Mouse (Mus musculus) stomach, postnatal 0 days (tissue): ENCODE measurements around the gene Akap13. TPM values are rescaled to one million over a fixed set of nuclear protein-coding genes. Genes with fewer than 3 reads are reported as not detected.

Experiments
- ATAC-seq: fragments of 200-750 bp; cut with Nextera tagmentation; 2 replicates; pipeline ENCODE4 v1.8.0; 2017; ENCODE audit not compliant: low FRiP score, low TSS enrichment
- DNase-seq: peaks from one replicate; pipeline ENCODE4 v3.0.0-alpha.2; 2016; ENCODE audit warnings: low spot score
- H3K27ac ChIP-seq: fragments of 300-500 bp; sonication (generic); replicated peaks from 2 replicates; pipeline ENCODE4 v1.5.1; 2014; ENCODE audit warnings: mild to moderate bottlenecking, control low read depth
- H3K27me3 ChIP-seq: fragments of 300-500 bp; sonication (generic); 2 replicates; pipeline ENCODE4 v1.6.1; 2014; ENCODE audit warnings: low read length; ENCODE audit not compliant: control insufficient read depth, insufficient read depth
- H3K36me3 ChIP-seq: fragments of 300-500 bp; sonication (generic); 2 replicates; pipeline ENCODE4 v1.6.1; 2014; ENCODE audit warnings: low read length, mixed read lengths; ENCODE audit not compliant: control insufficient read depth, insufficient read depth
- H3K4me1 ChIP-seq: fragments of 300-500 bp; sonication (generic); replicated peaks from 2 replicates; pipeline ENCODE4 v1.6.1; 2014; ENCODE audit warnings: antibody characterized with exemption; ENCODE audit not compliant: control insufficient read depth, insufficient read depth
- H3K4me2 ChIP-seq: fragments of 300-500 bp; sonication (generic); replicated peaks from 2 replicates; pipeline ENCODE4 v1.6.1; 2014; ENCODE audit warnings: low read depth, mild to moderate bottlenecking, control low read depth, moderate library complexity
- H3K4me3 ChIP-seq: fragments of 300-500 bp; sonication (generic); 2 replicates; pipeline ENCODE4 v1.5.1; 2014; ENCODE audit warnings: low read depth, low read length, control low read depth
- H3K9ac ChIP-seq: fragments of 300-500 bp; sonication (generic); 2 replicates; pipeline ENCODE4 v1.6.1; 2014; ENCODE audit warnings: mild to moderate bottlenecking, low read length, control low read depth, mixed read lengths
- H3K9me3 ChIP-seq: fragments of 300-500 bp; sonication (generic); 2 replicates; pipeline ENCODE4 v1.6.1; 2016; ENCODE audit warnings: low read length; ENCODE audit not compliant: control insufficient read depth
- CTCF ChIP-seq: IDR thresholded peaks from 2 replicates; pipeline ENCODE4 v1.5.1; 2016; ENCODE audit warnings: antibody characterized with exemption, low read depth, mild to moderate bottlenecking, moderate library complexity
- EP300 ChIP-seq: optimal IDR thresholded peaks from 2 replicates; pipeline ENCODE3; 2016; ENCODE audit warnings: antibody characterized with exemption
- WGBS: fragments of 180-500 bp; shearing (Covaris S2); extraction: QIAGEN DNeasy Blood & Tissue Kit; methylation state at CpG from one replicate; pipeline ENCODE4 v1.1.7; 2014; 5-methylcytosine and 5-hydroxymethylcytosine counted together
- polyA plus RNA-seq: library from polyadenylated mRNA; unstranded; fragments of >200 nt; fragmentation: Nextera tagmentation; extraction: Ambion mirVana; gene quantifications from 2 replicates; pipeline ENCODE4 v1.2.1, GENCODE M21; 2015

Gene Akap13
- polyA plus RNA-seq, 1 experiment from 2014 or later: 18.8 TPM

DNA sequence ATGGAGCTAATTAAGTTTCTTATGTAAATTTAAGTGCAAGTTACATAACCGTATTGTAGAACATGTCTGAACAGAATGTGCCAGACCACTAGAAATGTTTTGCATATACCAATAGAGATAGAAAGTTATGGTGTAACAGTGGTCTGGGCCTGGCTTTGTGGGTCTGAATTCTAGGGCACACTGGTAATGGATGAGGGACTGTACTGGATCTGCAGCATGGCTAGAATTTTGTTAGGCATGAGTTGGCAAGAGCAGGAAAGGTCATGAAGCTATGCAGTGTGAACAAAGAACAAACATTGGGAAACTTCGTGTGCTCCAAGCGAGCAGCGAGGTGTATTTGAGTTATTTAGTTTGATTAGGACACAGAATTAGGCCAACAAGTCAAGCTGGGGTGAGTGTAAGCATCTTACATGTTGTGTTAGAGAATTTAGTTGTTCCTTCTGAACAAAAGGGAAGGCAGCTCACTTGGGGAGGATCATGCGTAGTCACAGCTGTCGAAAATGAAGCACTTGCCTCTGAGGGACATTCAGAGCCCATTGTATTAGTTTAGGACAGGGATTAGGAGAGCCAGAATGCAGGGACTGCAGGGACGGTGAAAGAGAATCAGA lies 15.1 kb downstream of the Akap13 start:
- Histone ChIP-seq H3K27me3 (no peaks in the 10 kb centered on the region), H3K4me3 (no peak overlapping the region), H3K4me1 (peaks cover 5% of the 10 kb centered on the region; the same call in 1 of the 2 replicates), H3K4me2 (no peak overlapping the region), H3K9ac (no peak overlapping the region), H3K9me3 (no peaks in the 10 kb centered on the region), H3K36me3 (no peaks in the 10 kb centered on the region), H3K27ac (0 out of 2 replicates have a peak overlapping the region, but pooled peaks have one; percentile 2)
- ATAC-seq (no peak), DNase-seq (no peak)
- 51% methylated on average over 7 of the region's 7 CpGs for WGBS
- no peak for TF ChIP-seq EP300
- no peak for TF ChIP-seq CTCF

DNA sequence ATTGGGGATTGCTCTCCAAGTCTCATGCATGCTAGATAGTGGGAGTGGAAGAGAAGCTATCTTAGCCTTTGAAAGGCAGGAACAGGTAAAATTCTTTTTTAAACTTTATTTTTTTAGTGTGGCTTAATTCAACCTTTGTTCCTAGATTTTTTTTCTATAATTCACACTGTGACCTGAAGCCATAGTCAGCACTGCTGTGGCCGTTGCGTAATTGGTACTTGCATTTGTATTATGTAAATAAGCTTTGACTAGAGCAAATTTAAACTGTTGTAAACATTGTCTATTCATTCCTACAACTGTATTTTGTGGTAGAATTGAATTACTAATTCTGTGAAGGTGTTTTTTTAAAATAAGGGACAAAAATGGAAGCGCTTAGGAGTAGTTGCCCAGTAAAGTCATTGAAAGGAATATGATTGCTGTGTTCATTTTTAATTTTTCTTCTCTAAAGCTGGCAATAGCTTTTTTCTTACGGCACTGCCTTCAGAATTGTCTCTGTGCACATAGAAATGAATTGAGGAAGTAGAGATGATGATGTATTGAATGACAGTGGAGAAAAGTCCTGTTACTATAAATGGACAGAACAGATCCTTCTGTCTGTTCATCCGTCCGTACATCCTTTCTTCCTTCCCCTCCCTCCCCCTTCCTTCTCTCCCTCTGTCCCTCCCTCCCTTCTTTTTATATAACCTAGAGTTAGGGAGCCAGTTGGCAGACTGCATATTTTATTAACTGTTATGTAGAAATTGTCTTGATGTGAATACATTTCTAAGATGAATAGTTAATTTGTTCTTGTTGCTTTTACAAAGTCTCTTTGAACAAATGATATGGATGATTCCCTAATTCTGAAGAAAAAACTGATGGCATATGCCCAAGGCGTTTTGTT lies 17.2 kb downstream of the Akap13 start:
- Histone ChIP-seq H3K9me3 (no peaks in the 10 kb centered on the region), H3K27me3 (no peaks in the 10 kb centered on the region), H3K27ac (no peak overlapping the region), H3K9ac (no peak overlapping the region), H3K4me2 (no peak overlapping the region), H3K36me3 (no peaks in the 10 kb centered on the region; the same call in 1 of the 2 replicates), H3K4me1 (peaks cover 5% of the 10 kb centered on the region; the same call in 1 of the 2 replicates), H3K4me3 (no peak overlapping the region)
- ATAC-seq (no peak), DNase-seq (no peak)
- no peak for TF ChIP-seq CTCF
- TF ChIP-seq EP300: no peak
- 59% methylated on average over 7 of the region's 7 CpGs for WGBS

DNA sequence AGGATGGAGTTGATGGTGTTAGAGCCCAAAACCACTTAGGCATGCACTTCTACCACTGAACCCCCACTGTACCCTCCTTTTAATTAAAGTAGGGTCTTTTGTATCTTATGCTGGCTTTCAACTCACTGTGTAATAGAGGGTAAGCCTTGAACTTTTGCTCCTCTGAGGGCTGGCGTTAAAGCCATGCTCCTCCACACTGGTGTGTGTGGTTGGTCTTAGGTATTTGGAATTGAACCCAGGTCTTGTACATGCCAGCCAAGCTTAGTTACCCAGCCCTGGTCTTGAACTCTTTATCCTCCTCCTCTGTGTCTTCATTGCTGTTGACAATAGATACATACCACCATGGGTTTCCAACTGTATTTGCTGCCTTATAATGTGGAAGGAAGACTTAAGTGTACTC lies 18.0 kb downstream of the Akap13 start:
- Histone ChIP-seq H3K4me1 (peaks cover 5% of the 10 kb centered on the region; the same call in 1 of the 2 replicates), H3K4me2 (no peak overlapping the region), H3K36me3 (no peaks in the 10 kb centered on the region; the same call in 1 of the 2 replicates), H3K27me3 (no peaks in the 10 kb centered on the region), H3K9ac (no peak overlapping the region), H3K9me3 (no peaks in the 10 kb centered on the region), H3K27ac (no peak overlapping the region), H3K4me3 (no peak overlapping the region)
- no peak for DNase-seq
- 88% methylated on average over 1 of the region's 1 CpGs for WGBS
- TF ChIP-seq EP300 (no peak), CTCF (no peak)
- no peak for ATAC-seq

DNA sequence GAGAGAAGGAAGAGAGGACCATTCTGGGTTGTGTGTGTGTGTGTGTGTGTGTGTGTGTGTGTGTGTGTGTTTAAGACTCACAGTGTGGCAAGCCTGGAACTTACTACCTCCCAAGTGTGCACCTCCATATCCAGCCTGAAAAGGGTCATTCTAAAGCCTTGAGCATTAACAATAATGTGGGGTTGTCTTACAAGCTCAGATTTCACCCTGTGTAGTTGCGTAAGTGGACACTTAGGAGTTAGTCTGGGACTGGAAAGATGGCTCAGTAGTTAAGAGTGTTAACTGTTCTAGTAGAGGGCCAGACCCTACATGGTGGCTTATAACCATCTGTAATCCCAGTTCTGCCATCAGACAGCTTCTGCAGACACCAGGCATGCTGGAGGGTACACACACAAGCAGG lies 18.7 kb downstream of the Akap13 start:
- Histone ChIP-seq H3K4me1 (peaks cover 5% of the 10 kb centered on the region; the same call in 1 of the 2 replicates), H3K4me3 (no peak overlapping the region), H3K4me2 (no peak overlapping the region), H3K9me3 (no peaks in the 10 kb centered on the region), H3K27me3 (no peaks in the 10 kb centered on the region), H3K36me3 (no peaks in the 10 kb centered on the region; the same call in 1 of the 2 replicates), H3K9ac (no peak overlapping the region), H3K27ac (no peak overlapping the region)
- DNase-seq (no peak), ATAC-seq (no peak)
- TF ChIP-seq CTCF: no peak
- WGBS: 81% methylated on average over 1 of the region's 1 CpGs

DNA sequence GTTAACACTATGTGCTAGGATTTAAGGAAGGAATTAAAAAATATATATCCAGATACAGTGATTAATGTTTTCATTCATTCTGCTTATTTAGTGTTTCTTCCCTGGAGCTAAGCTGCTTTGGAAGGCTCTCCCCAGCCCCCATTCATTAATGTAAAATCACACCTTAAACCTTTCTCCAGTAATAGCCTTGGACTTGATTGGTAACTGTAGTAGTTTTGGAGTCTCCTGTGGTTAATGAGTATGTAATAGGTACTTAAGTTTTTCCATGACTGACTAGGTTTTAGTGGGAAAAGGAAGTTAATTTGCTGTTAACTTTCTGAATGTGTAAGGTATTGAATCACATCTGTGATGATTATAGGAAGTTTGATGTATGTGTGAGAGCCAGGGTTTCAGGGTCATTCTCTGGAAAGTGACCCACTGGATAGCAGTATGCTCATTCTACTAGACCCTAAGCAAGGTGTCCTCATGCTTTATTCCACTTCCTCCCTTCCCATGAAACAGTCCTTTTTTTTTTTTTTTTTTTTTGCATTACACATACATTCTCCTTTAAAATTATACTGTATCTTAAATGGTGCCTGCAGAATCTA lies 19.3 kb downstream of the Akap13 start:
- Histone ChIP-seq H3K4me1 (peaks cover 5% of the 10 kb centered on the region; the same call in 1 of the 2 replicates), H3K4me3 (no peak overlapping the region), H3K36me3 (no peaks in the 10 kb centered on the region; the same call in 1 of the 2 replicates), H3K27me3 (no peaks in the 10 kb centered on the region), H3K4me2 (no peak overlapping the region), H3K27ac (no peak overlapping the region), H3K9ac (no peak overlapping the region), H3K9me3 (no peaks in the 10 kb centered on the region)
- DNase-seq: no peak
- ATAC-seq: no peak
- no peak for TF ChIP-seq CTCF
- no peak for TF ChIP-seq EP300
